22 mouse cellular contexts compared by ENCODE assay signal in the genomic region with DNA sequence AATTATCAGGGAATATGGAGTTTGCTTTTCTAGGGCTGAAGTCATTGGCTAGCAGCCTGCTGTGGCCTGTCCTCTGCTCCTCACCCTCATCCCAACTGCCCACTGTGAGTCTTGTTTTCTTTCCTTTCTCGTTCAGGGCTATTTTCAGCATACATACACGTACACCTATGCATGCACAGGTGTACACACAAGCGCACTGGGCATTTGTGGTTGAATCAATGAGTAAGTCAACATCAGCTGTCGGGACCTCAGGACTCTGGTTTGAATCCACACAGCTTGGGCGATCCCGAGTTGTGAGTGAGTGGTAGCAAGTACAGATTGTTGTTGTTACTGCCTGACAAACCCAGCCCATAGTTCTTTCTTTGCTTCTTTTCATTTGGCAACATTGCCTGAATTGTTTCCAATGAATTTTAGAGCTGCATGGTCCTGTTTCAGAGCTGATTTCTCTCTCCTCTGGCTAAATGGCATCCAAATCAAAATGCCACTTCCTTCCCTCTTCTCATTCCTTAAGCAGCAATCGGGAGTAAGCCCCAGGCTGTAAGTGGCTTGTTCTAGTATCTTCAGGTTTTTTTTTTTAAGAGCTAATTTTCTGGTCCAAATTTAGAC.
DNase-seq lines count a peak whose midpoint lies in the region; ATAC-seq and TF ChIP-seq lines count a peak whose summit lies in the region.
"Had no signal": no experiment of that assay in that cellular context is flagged by ENCODE, and none has a peak within 500 bp of the region (broad histone marks: within the 10 kb centered on the region; RNA-seq: fewer than 3 reads in every experiment).

No protein-coding gene starts in this region.

- no peaks in the 10 kb centered on the region for H3K27me3 ChIP-seq in hindbrain, embryonic 16.5 days (replicated peaks; ENCODE audit: control insufficient read depth, insufficient read depth, low read length)
- no peaks in the 10 kb centered on the region for H3K27me3 ChIP-seq in hindbrain, embryonic 12.5 days
- H3K27me3 ChIP-seq: embryonic facial prominence, embryonic 13.5 days; forebrain, embryonic 12.5 days; hindbrain, embryonic 13.5 days; intestine, embryonic 15.5 days had no signal

- H3K36me3 ChIP-seq in hindbrain, embryonic 16.5 days (ENCODE audit: control insufficient read depth, insufficient read depth, low read length) = no peaks in the 10 kb centered on the region
- no peaks in the 10 kb centered on the region for H3K36me3 ChIP-seq in hindbrain, embryonic 12.5 days
- H3K36me3 ChIP-seq: embryonic facial prominence, embryonic 13.5 days; forebrain, embryonic 12.5 days; G1E; heart, embryonic 10.5 days; hindbrain, embryonic 13.5 days; intestine, embryonic 15.5 days had no signal

- no peaks in the 10 kb centered on the region for H3K4me1 ChIP-seq in hindbrain, embryonic 16.5 days (ENCODE audit: control insufficient read depth, insufficient read depth, low read depth, low read length)
- H3K4me1 ChIP-seq in hindbrain, embryonic 12.5 days = no peaks in the 10 kb centered on the region; the same call in 1 of the 2 replicates
- peaks cover 7% of the 10 kb centered on the region for H3K4me1 ChIP-seq in olfactory bulb, adult 2 months (ENCODE audit: control insufficient read depth, insufficient read depth, low read length)
- H3K4me1 ChIP-seq: hindbrain, embryonic 13.5 days; intestine, embryonic 15.5 days had no signal

- 73% methylated on average over 7 of the region's 7 CpGs for WGBS in hindbrain, embryonic 16.5 days
- 84% methylated on average over 7 of the region's 7 CpGs for WGBS in hindbrain, embryonic 12.5 days
- WGBS in olfactory bulb, adult 2 months = 43% methylated on average over 7 of the region's 7 CpGs

- peak; percentile 24 for DNase-seq in adipocyte (ENCODE audit: low spot score)
- peak; percentile 22 for DNase-seq in brain, embryonic 14.5 days (ENCODE audit: low read depth)
- no peak for DNase-seq in gastrocnemius, postnatal 4 days (ENCODE audit: low spot score in 2 of 2)
- DNase-seq: adrenal gland, postnatal 14 days; cerebellum, adult 2 months; cerebellum, postnatal 14 days; gastrocnemius, postnatal 36 days; heart, adult 18-20 months; heart, postnatal 10 days; heart, postnatal 4 days; kidney, adult 18-20 months had no signal

- H3K4me3 ChIP-seq in hindbrain, embryonic 16.5 days (ENCODE audit: low read length) = no peak overlapping the region
- no peak overlapping the region for H3K4me3 ChIP-seq in hindbrain, embryonic 12.5 days
- H3K4me3 ChIP-seq in olfactory bulb, adult 2 months (ENCODE audit: insufficient read depth, low read depth, low read length) = no peak overlapping the region
- H3K4me3 ChIP-seq: embryonic facial prominence, embryonic 13.5 days; forebrain, embryonic 12.5 days; heart, embryonic 10.5 days; hindbrain, embryonic 13.5 days; intestine, embryonic 15.5 days had no signal

- H3K9ac ChIP-seq in hindbrain, embryonic 16.5 days (ENCODE audit: low read depth, low read length) = no peak overlapping the region
- H3K9ac ChIP-seq in hindbrain, embryonic 12.5 days = no peak overlapping the region
- H3K9ac ChIP-seq: embryonic facial prominence, embryonic 13.5 days; forebrain, embryonic 12.5 days; hindbrain, embryonic 13.5 days; intestine, embryonic 15.5 days had no signal

- ATAC-seq in hindbrain, embryonic 16.5 days = no peak
- ATAC-seq in hindbrain, embryonic 12.5 days (ENCODE audit: low FRiP score) = no peak
- no peak for ATAC-seq in monocyte, adult 5-6 weeks (replicated peaks; ENCODE audit: insufficient number of reproducible peaks, low FRiP score, low TSS enrichment, poor library complexity, severe bottlenecking)
- ATAC-seq: CD4-positive, CD25-positive, alpha-beta regulatory T cell, adult 4 months; intestine, embryonic 15.5 days had no signal

- TF ChIP-seq POLR2A in brain, embryonic 14.5 days (IDR thresholded peaks at IDR 0.05; ENCODE audit: borderline replicate concordance, extremely low read depth, insufficient read depth, insufficient read length, poor library complexity, severe bottlenecking) = no peak
- no peak for TF ChIP-seq POLR2A in olfactory bulb, adult 2 months (IDR thresholded peaks at IDR 0.05; ENCODE audit: insufficient read depth, low read depth, low read length)

- no peak overlapping the region for H3K4me2 ChIP-seq in hindbrain, embryonic 16.5 days (ENCODE audit: low read length)
- H3K4me2 ChIP-seq in hindbrain, embryonic 12.5 days (replicated peaks) = no peak overlapping the region
- H3K4me2 ChIP-seq: embryonic facial prominence, embryonic 13.5 days; forebrain, embryonic 12.5 days; hindbrain, embryonic 13.5 days; intestine, embryonic 15.5 days had no signal

- H3K27ac ChIP-seq in hindbrain, embryonic 16.5 days (ENCODE audit: low read depth, low read length) = 0 out of 2 replicates have a peak overlapping the region, but pooled peaks have one; percentile 14
- H3K27ac ChIP-seq in hindbrain, embryonic 12.5 days = no peak overlapping the region
- H3K27ac ChIP-seq in olfactory bulb, adult 2 months (ENCODE audit: insufficient read depth, low read depth, low read length) = peak overlapping the region; percentile 59; the same call in 1 of the 2 replicates
- H3K27ac ChIP-seq: embryonic facial prominence, embryonic 13.5 days; forebrain, embryonic 12.5 days; heart, embryonic 10.5 days; hindbrain, embryonic 13.5 days; intestine, embryonic 15.5 days had no signal

- no peak for TF ChIP-seq CTCF in brain, embryonic 14.5 days (IDR thresholded peaks at IDR 0.05; ENCODE audit: borderline replicate concordance, extremely low read depth, insufficient read depth, insufficient read length)
- no peak for TF ChIP-seq CTCF in olfactory bulb, adult 2 months (IDR thresholded peaks at IDR 0.05; ENCODE audit: insufficient read depth, low read depth, low read length)

- H3K9me3 ChIP-seq in hindbrain, embryonic 16.5 days (ENCODE audit: control insufficient read depth, low read length) = no peaks in the 10 kb centered on the region
- no peaks in the 10 kb centered on the region for H3K9me3 ChIP-seq in hindbrain, embryonic 12.5 days (replicated peaks)
- H3K9me3 ChIP-seq: embryonic facial prominence, embryonic 13.5 days; forebrain, embryonic 12.5 days; G1E; heart, embryonic 10.5 days; hindbrain, embryonic 13.5 days; intestine, embryonic 15.5 days had no signal

Comparison
In these comparisons a context has a peak if more than half of its experiments do, and no peak if none do; other contexts are left out.
1. DNase-seq: peak in adipocyte (single experiment) and brain, embryonic 14.5 days (single experiment); none in gastrocnemius, postnatal 4 days (0 of 2).